In genomic region chr4:21616116-21616515, GRCm38 (mm10) we compare ENCODE assay signal across 23 mouse cellular contexts.
"Had no signal": no experiment of that assay in that cellular context is flagged by ENCODE, and none has a peak within 500 bp of the region (broad histone marks: within the 10 kb centered on the region; RNA-seq: fewer than 3 reads in every experiment).

No protein-coding gene starts in this region.

- H3K9ac ChIP-seq: heart, embryonic 12.5 days; hindbrain, embryonic 13.5 days; hindbrain, embryonic 15.5 days; kidney, embryonic 15.5 days; limb, embryonic 13.5 days; limb, embryonic 15.5 days; liver, embryonic 12.5 days; liver, embryonic 14.5 days had no signal

- H3K4me3 ChIP-seq: heart, embryonic 10.5 days; heart, embryonic 12.5 days; hindbrain, embryonic 13.5 days; hindbrain, embryonic 15.5 days; kidney, embryonic 15.5 days; layer of hippocampus, adult 2 months; left cerebral cortex, adult 2 months; limb, embryonic 13.5 days; limb, embryonic 15.5 days; liver, embryonic 12.5 days had no signal

- H3K27ac ChIP-seq: heart, embryonic 10.5 days; hindbrain, embryonic 13.5 days; hindbrain, embryonic 15.5 days; hindbrain, postnatal 0 days; kidney, embryonic 15.5 days; kidney, postnatal 0 days; layer of hippocampus, adult 2 months; left cerebral cortex, adult 2 months; limb, embryonic 13.5 days; limb, embryonic 15.5 days; liver, embryonic 12.5 days; liver, embryonic 14.5 days had no signal

- H3K4me1 ChIP-seq: heart, embryonic 10.5 days; heart, embryonic 12.5 days; hindbrain, embryonic 15.5 days; kidney, embryonic 15.5 days; limb, embryonic 13.5 days; limb, embryonic 15.5 days; liver, embryonic 12.5 days had no signal

- H3K9me3 ChIP-seq: heart, embryonic 10.5 days; heart, embryonic 12.5 days; hindbrain, embryonic 13.5 days; hindbrain, embryonic 15.5 days; kidney, embryonic 15.5 days; limb, embryonic 13.5 days; limb, embryonic 15.5 days; liver, embryonic 12.5 days had no signal

- DNase-seq: gastrocnemius, postnatal 14 days; gastrocnemius, postnatal 36 days; heart, adult 18-20 months; heart, postnatal 10 days; kidney, adult 11 months; kidney, adult 2 months; kidney, adult 9 months; kidney, postnatal 25 days; kidney, postnatal 4 days; left cerebral cortex, postnatal 4 days had no signal

- H3K36me3 ChIP-seq: heart, embryonic 10.5 days; heart, embryonic 12.5 days; hindbrain, embryonic 13.5 days; hindbrain, embryonic 15.5 days; kidney, embryonic 15.5 days; limb, embryonic 13.5 days; limb, embryonic 15.5 days; liver, embryonic 12.5 days had no signal
